ENCODE assay signal across 19 mouse cellular contexts in the genomic region with DNA sequence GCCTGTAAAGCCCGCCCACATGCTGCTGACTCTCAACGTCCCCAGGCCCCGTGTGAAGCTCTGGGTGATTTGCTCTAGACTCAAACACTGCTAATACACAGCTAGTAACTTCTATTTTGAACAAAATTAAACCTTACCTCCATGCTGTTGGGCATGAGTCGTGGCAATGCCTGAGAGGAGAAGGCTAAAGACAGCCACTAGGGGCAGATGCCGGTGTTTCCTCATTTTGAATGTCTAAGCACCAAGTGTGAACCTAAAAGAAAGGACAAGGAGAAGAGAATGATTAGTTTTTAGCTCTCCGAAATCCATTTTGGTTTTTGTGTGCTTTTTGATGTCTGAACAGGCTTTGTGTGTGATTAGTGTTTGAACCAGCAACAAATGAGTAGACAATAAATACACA. TPM values are rescaled to one million over a fixed set of nuclear protein-coding genes. Genes with fewer than 3 reads are reported as not detected.
DNase-seq lines count a peak whose midpoint lies in the region; ATAC-seq and TF ChIP-seq lines count a peak whose summit lies in the region.
"Had no signal": no experiment of that assay in that cellular context is flagged by ENCODE, and none has a peak within 500 bp of the region (broad histone marks: within the 10 kb centered on the region; RNA-seq: fewer than 3 reads in every experiment).

No protein-coding gene starts in this region.

- no peak overlapping the region for H3K4me2 ChIP-seq in lung, embryonic 14.5 days
- H3K4me2 ChIP-seq: heart, embryonic 13.5 days; kidney, embryonic 15.5 days; liver, embryonic 12.5 days had no signal

- no peaks in the 10 kb centered on the region for H3K79me2 ChIP-seq in heart, adult 2 months (replicated peaks; ENCODE audit: control insufficient read depth, insufficient read depth, low read length)

- peak; percentile 28 for TF ChIP-seq CTCF in heart, adult 2 months (IDR thresholded peaks at IDR 0.05)
- peak; percentile 42 for TF ChIP-seq CTCF in lung, embryonic 14.5 days (IDR thresholded peaks at IDR 0.05; ENCODE audit: low read depth)

- no peaks in the 10 kb centered on the region for H3K9me3 ChIP-seq in lung, embryonic 14.5 days (ENCODE audit: low read depth, low read length)
- H3K9me3 ChIP-seq: heart, embryonic 13.5 days; hindbrain, embryonic 10.5 days; kidney, embryonic 15.5 days; limb, embryonic 10.5 days; liver, embryonic 12.5 days had no signal

- TF ChIP-seq EP300 in heart, adult 2 months (IDR thresholded peaks at IDR 0.05; ENCODE audit: insufficient read depth, low read depth, low read length): no peak

- no peak overlapping the region for H3K4me3 ChIP-seq in heart, adult 2 months
- no peak overlapping the region for H3K4me3 ChIP-seq in lung, embryonic 14.5 days (ENCODE audit: low read depth, low read length)
- H3K4me3 ChIP-seq: heart, embryonic 13.5 days; hindbrain, embryonic 10.5 days; kidney, embryonic 15.5 days; limb, embryonic 10.5 days; liver, embryonic 12.5 days had no signal

- H3K9ac ChIP-seq in heart, adult 2 months (ENCODE audit: low read depth, low read length): no peak overlapping the region
- H3K9ac ChIP-seq in lung, embryonic 14.5 days: no peak overlapping the region
- H3K9ac ChIP-seq: heart, embryonic 13.5 days; kidney, embryonic 15.5 days; liver, embryonic 12.5 days had no signal

- H3K36me3 ChIP-seq in heart, adult 2 months (ENCODE audit: control insufficient read depth, insufficient read depth, low read length): no peaks in the 10 kb centered on the region
- H3K36me3 ChIP-seq in lung, embryonic 14.5 days (ENCODE audit: insufficient read depth): no peaks in the 10 kb centered on the region; the same call in 1 of the 2 replicates
- H3K36me3 ChIP-seq: G1E; heart, embryonic 13.5 days; hindbrain, embryonic 10.5 days; kidney, embryonic 15.5 days; limb, embryonic 10.5 days; liver, embryonic 12.5 days had no signal

- no peak for DNase-seq in heart, adult 2 months
- no peak for DNase-seq in heart, adult 8-10 months (ENCODE audit: low spot score)
- DNase-seq in lung, embryonic 14.5 days: no peak
- no peak for DNase-seq in lung, postnatal 4 days
- peak; percentile 39 for DNase-seq in A20 (ENCODE audit: low read depth, low spot score)
- peak; percentile 28 for DNase-seq in brain, adult 2 months (ENCODE audit: low read depth, low spot score)
- no peak for DNase-seq in urinary bladder, postnatal 14 days (ENCODE audit: low spot score)
- DNase-seq in heart, postnatal 14 days: no peak
- DNase-seq: adrenal gland, postnatal 14 days; cerebellum, adult 9-11 months; spleen, adult 18-20 months had no signal

- 58% methylated on average over 6 of the region's 6 CpGs for WGBS in heart, adult 2 months
- 56% methylated on average over 6 of the region's 6 CpGs for WGBS in lung, embryonic 14.5 days

- H3K4me1 ChIP-seq in heart, adult 2 months (ENCODE audit: control insufficient read depth, insufficient read depth, low read length): no peaks in the 10 kb centered on the region
- H3K4me1 ChIP-seq in lung, embryonic 14.5 days (ENCODE audit: insufficient read depth): no peaks in the 10 kb centered on the region
- H3K4me1 ChIP-seq: heart, embryonic 13.5 days; hindbrain, embryonic 10.5 days; kidney, embryonic 15.5 days; liver, embryonic 12.5 days had no signal

- no peak for TF ChIP-seq POLR2A in heart, adult 2 months (IDR thresholded peaks at IDR 0.05; ENCODE audit: insufficient read depth, low read depth, low read length)

- no peak for ATAC-seq in lung, embryonic 14.5 days (ENCODE audit: insufficient read depth)
- ATAC-seq: inflammation-experienced regulatory T-cells, adult 6 months; liver, embryonic 12.5 days had no signal

- intact Hi-C loops in heart, adult 2 months (cut with DNase I): no loop called here
- intact Hi-C loops in heart, postnatal 14 days (cut with DNase I): no loop called here

- no peaks in the 10 kb centered on the region; the same call in 1 of the 2 replicates for H3K27me3 ChIP-seq in heart, adult 2 months (ENCODE audit: control insufficient read depth, insufficient read depth, low read length)
- no peaks in the 10 kb centered on the region for H3K27me3 ChIP-seq in lung, embryonic 14.5 days (ENCODE audit: insufficient read depth, low read length)
- H3K27me3 ChIP-seq: kidney, embryonic 15.5 days; liver, embryonic 12.5 days had no signal

- H3K27ac ChIP-seq in heart, adult 2 months: no peak overlapping the region
- H3K27ac ChIP-seq in lung, embryonic 14.5 days (ENCODE audit: low read depth): no peak overlapping the region
- H3K27ac ChIP-seq: heart, embryonic 13.5 days; hindbrain, embryonic 10.5 days; kidney, embryonic 15.5 days; limb, embryonic 10.5 days; liver, embryonic 12.5 days had no signal

RNA-seq across cellular contexts. Expression of a gene that starts 13.8 kb away (rescaled TPM):
- total RNA-seq in heart, adult 2 months (2021): 10 to 100 TPM; 15.8 to 35.9 TPM
- 16.8 and 22.2 TPM in 2 replicates for polyA plus RNA-seq in heart, adult 2 months (2012; rRNA removed)
- 10 to 100 TPM in 3 of 4 experiments, 1 to 10 TPM in 1; 9.9 to 29.8 (median 23.8) TPM for total RNA-seq in heart, adult 8-10 months (2022)
- polyA plus RNA-seq in lung, embryonic 14.5 days (2014; fragmentation: Nextera tagmentation; extraction: Ambion mirVana): 63.0 and 74.6 TPM in 2 replicates
- 100 to 1,000 TPM in 1 of 2 experiments, 10 to 100 TPM in 1; 90.3 to 105 TPM for total RNA-seq in heart, postnatal 14 days (2021)
- total RNA-seq: megakaryocyte-erythroid progenitor cell, adult 5-6 weeks had no signal
- polyA plus RNA-seq: G1E had no signal

Comparison
In these comparisons a context has a peak if more than half of its experiments do, and no peak if none do; other contexts are left out.
1. DNase-seq: peak in A20 (single experiment) and brain, adult 2 months (single experiment); none in heart, adult 2 months (0 of 2), heart, adult 8-10 months (single experiment), lung, embryonic 14.5 days (single experiment), lung, postnatal 4 days (0 of 2), urinary bladder, postnatal 14 days (single experiment) and heart, postnatal 14 days (0 of 2).